Mouse (Mus musculus): ENCODE results near the gene Ccnk.

DNA sequence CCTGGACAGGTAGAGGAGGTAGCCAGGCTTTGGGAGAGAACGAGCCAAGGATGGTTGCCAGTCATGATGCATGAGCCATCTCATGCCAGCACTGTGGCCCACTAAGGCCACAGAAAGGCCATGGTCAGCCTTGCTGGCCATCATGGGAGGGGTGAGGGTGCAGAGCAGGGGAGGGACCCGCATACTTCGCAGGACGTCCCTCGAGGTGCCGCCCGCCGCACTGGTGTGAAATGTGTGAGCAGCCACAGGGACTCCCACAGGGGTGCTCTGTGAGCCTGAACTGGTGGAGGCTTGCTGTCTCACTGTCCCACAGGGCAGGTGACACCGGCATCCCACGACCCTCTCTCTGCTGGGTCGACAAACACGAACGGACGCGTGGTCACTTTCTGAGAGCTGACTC, 31.2 kb downstream of the Ccnk start:
- no peak for TF ChIP-seq POLR2A (IDR thresholded peaks at IDR 0.05; ENCODE audit: control insufficient read depth, low read depth, low read length)
- TF ChIP-seq CTCF (IDR thresholded peaks at IDR 0.05; ENCODE audit: control insufficient read depth, insufficient read depth, insufficient replicate concordance, low read depth, low read length): no peak

Measured in testis, adult 2 months (tissue).